Mouse (Mus musculus) neural tube, embryonic 14.5 days (tissue): Measurements from ENCODE around the gene Rnf185. TPM values are rescaled to one million over a fixed set of nuclear protein-coding genes. Genes with fewer than 3 reads are reported as not detected.

Source experiments
- ATAC-seq: fragments of 200-750 bp; cut with Nextera tagmentation; 2 replicates; pipeline ENCODE4 v1.8.0; 2017; ENCODE audit warnings: low read depth, mild to moderate bottlenecking, moderate TSS enrichment, moderate library complexity
- H3K27ac ChIP-seq: fragments of 300-500 bp; sonication (generic); 2 replicates; pipeline ENCODE4 v1.5.1; 2014; ENCODE audit warnings: low read depth, mild to moderate bottlenecking, control low read depth, low read length, moderate library complexity, mixed read lengths
- H3K27me3 ChIP-seq: fragments of 300-500 bp; sonication (generic); 2 replicates; pipeline ENCODE4 v1.6.1; 2014; ENCODE audit warnings: low read length; ENCODE audit not compliant: control insufficient read depth, insufficient read depth
- H3K36me3 ChIP-seq: fragments of 300-500 bp; sonication (generic); 2 replicates; pipeline ENCODE4 v1.6.1; 2014; ENCODE audit warnings: low read length, mixed read lengths; ENCODE audit not compliant: control insufficient read depth, insufficient read depth
- H3K4me1 ChIP-seq: fragments of 300-500 bp; sonication (generic); 2 replicates; pipeline ENCODE4 v1.6.1; 2014; ENCODE audit warnings: low read length; ENCODE audit not compliant: control insufficient read depth, insufficient read depth
- H3K4me2 ChIP-seq: fragments of 300-500 bp; sonication (generic); 2 replicates; pipeline ENCODE4 v1.6.1; 2014; ENCODE audit warnings: mild to moderate bottlenecking, low read depth, low read length, control low read depth
- H3K4me3 ChIP-seq: fragments of 300-500 bp; sonication (generic); 2 replicates; pipeline ENCODE4 v1.5.1; 2014; ENCODE audit warnings: low read depth, low read length, control low read depth, mixed read lengths
- H3K9ac ChIP-seq: fragments of 300-500 bp; sonication (generic); replicated peaks from 2 replicates; pipeline ENCODE4 v1.6.1; 2014; ENCODE audit warnings: low read depth, mild to moderate bottlenecking, control low read depth, low read length, mixed read lengths
- H3K9me3 ChIP-seq: fragments of 300-500 bp; sonication (generic); 2 replicates; pipeline ENCODE4 v1.6.1; 2016; ENCODE audit warnings: low read length; ENCODE audit not compliant: control insufficient read depth
- WGBS: fragments of 180-500 bp; shearing (Covaris S2); extraction: QIAGEN DNeasy Blood & Tissue Kit; methylation state at CpG from one replicate; pipeline ENCODE4 v1.1.7; 2014; 5-methylcytosine and 5-hydroxymethylcytosine counted together
- polyA plus RNA-seq: library from polyadenylated mRNA; unstranded; fragments of >200 nt; fragmentation: Nextera tagmentation; extraction: Ambion mirVana; gene quantifications from 2 replicates; pipeline ENCODE4 v1.2.1, GENCODE M21; 2014

The Rnf185 gene
- polyA plus RNA-seq = 45.7 and 47.1 TPM in 2 replicates

DNA sequence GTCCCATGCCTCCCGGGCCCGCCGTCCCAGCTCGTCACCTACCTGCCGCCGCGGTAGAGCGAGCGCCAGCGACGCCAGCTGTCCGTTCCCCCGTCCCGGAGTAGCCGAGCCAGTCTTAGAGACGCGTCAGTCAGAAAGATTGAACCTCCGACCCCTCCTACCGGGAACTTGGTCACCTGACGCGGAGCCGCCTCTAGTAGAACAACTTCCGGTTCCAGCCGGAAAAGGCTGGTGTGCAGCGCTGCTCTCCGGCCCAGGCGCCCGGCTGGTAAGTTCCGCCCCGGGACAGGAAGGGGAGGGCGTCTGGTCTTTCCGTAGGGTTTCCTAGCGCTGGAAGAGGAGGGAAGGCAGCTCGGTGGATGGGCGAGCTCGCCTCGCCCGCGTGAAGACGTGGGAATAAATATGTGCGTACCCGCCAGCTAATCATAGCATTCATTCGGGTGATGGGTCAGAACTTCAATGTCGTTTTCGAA, at the start of gene Rnf185:
Rnf185 (minus strand) TSS at position 197 of the 473 bp plus-strand sequence.
- H3K4me3 ChIP-seq = peak within 1 kb of the TSS; percentile 88
- ATAC-seq = peak; percentile 97
- WGBS = under 1% methylated on average over 45 of the region's 45 CpGs
- H3K4me1 ChIP-seq = peaks cover 22% of the 10 kb centered on the region
- H3K27me3 ChIP-seq = no peaks in the 10 kb centered on the region
- H3K36me3 ChIP-seq = no peaks in the 10 kb centered on the region; the same call in 1 of the 2 replicates
- peak within 1 kb of the TSS; percentile 93 for H3K9ac ChIP-seq
- no peaks in the 10 kb centered on the region for H3K9me3 ChIP-seq
- H3K4me2 ChIP-seq = peak within 1 kb of the TSS; percentile 75
- H3K27ac ChIP-seq = peak within 1 kb of the TSS; percentile 91

DNA sequence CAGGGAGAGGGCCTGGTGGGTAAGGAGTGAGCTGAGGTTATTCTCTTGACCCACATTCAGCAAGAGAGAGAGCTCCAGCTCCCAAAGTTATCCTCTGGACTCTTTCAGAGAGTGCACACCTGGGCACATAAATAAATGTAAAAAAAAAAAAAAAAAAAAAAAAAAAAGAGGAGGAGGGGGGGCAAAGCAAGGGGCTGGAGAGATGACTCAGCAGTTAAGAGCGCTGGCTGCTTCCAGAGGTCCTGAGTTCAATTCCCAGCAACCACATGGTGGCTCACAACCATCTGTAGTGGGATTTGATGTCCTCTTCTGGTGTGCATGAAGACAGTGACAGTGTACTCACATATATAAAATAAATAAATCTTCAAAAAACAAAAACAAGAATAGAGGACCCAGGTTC, 45.1 kb upstream of the Rnf185 start:
- no peak overlapping the region for H3K4me3 ChIP-seq
- H3K9me3 ChIP-seq = no peaks in the 10 kb centered on the region
- no peak overlapping the region for H3K4me2 ChIP-seq
- H3K36me3 ChIP-seq = no peaks in the 10 kb centered on the region
- no peak overlapping the region for H3K27ac ChIP-seq
- no peaks in the 10 kb centered on the region for H3K4me1 ChIP-seq
- no peak overlapping the region for H3K9ac ChIP-seq
- 100% methylated on average over 1 of the region's 1 CpGs for WGBS
- no peaks in the 10 kb centered on the region for H3K27me3 ChIP-seq
- no peak for ATAC-seq

DNA sequence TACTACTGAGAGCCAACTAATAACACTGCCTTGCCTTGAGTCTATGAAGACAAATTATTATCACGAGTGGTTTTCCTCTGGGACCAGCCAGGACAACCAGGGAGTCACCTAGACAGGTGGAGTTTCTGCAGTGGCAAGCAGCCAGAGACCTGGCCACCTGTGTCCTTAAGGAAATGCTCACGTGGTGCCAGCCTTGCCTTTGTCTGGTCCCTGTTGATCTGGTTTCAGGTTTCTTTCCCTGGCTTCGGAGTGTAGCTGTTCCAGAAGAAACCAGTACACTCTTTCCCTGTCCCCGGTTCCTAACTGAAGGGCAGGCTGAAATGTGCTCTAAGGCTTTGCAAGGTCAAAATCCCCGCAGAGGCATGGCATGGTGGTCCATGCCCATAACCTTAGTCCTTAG, 44.6 kb upstream of the Rnf185 start:
- H3K9ac ChIP-seq = no peak overlapping the region
- ATAC-seq = no peak
- 69% methylated on average over 5 of the region's 5 CpGs for WGBS
- no peak overlapping the region for H3K27ac ChIP-seq
- no peak overlapping the region for H3K4me3 ChIP-seq
- no peaks in the 10 kb centered on the region for H3K27me3 ChIP-seq
- no peak overlapping the region for H3K4me2 ChIP-seq
- H3K9me3 ChIP-seq = no peaks in the 10 kb centered on the region
- H3K36me3 ChIP-seq = no peaks in the 10 kb centered on the region
- no peaks in the 10 kb centered on the region for H3K4me1 ChIP-seq

DNA sequence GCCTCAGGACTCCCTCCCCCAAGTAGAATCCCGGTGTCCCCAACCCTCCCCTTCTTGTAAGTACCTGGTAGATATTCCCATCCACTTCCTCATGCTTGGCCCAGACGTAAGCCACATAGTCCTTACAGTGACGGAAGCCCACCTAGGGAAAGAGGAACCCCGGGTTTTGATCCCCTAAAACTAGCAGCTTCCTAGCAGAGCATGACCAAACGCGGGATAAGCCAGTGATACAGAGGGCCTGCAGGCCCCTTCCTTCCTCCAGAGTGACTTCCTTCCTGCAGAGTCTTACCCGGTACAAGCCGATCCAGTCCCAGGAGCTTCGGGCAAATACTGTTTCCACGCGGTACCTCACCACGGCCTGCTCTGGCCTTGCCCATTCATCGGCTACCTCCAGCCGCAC, 43.3 kb upstream of the Rnf185 start:
- Histone ChIP-seq H3K4me3 (no peak overlapping the region), H3K27me3 (no peaks in the 10 kb centered on the region), H3K9ac (no peak overlapping the region), H3K9me3 (no peaks in the 10 kb centered on the region), H3K4me1 (no peaks in the 10 kb centered on the region), H3K4me2 (no peak overlapping the region), H3K36me3 (no peaks in the 10 kb centered on the region), H3K27ac (no peak overlapping the region)
- WGBS = 94% methylated on average over 14 of the region's 14 CpGs
- ATAC-seq = no peak

DNA sequence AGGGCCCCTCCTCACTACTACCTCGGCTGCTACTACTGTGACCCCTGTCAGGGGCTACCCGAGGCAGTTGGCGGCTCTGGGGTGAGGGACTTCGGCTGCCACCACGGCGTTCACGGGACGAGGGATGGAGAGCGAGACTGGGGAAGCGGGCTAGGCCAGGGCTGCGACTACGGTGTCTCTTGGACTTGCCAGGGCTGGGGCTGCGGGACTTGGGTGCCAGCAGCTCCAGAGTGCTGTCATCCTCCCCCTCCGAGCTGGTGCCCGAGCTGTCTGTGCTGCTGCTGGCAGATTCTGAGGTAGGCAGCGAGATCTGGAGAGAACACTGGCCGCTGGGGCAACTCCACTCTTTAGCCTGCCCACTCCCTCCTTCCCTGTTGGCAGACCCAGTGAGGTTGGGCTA, 42.7 kb upstream of the Rnf185 start:
- 87% methylated on average over 15 of the region's 17 CpGs for WGBS
- H3K9ac ChIP-seq = no peak overlapping the region
- H3K4me1 ChIP-seq = no peaks in the 10 kb centered on the region
- H3K4me3 ChIP-seq = no peak overlapping the region
- H3K27me3 ChIP-seq = no peaks in the 10 kb centered on the region
- no peak for ATAC-seq
- no peak overlapping the region for H3K4me2 ChIP-seq
- H3K9me3 ChIP-seq = no peaks in the 10 kb centered on the region
- H3K36me3 ChIP-seq = no peaks in the 10 kb centered on the region
- H3K27ac ChIP-seq = no peak overlapping the region

DNA sequence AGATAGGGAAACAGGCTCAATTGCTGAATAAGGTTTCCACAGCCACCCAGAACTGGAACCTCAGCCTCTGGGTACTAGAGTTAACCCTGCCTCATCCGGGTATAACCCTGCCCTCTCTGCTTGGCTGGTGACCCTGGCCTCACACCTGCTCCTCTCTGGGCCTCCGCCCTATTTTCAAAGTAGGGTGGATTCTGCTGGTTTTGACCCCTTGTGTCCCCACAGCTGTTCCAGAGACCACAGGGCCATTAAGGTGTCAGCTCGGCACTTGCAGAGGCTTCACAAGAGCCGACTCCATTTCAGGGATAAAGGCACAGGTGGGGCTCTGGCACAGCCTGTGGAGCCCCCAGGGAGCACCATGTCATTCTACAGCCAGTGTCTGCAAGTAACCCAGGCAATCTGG, 40.6 kb upstream of the Rnf185 start:
- Histone ChIP-seq H3K4me2 (no peak overlapping the region), H3K9me3 (no peaks in the 10 kb centered on the region), H3K4me3 (no peak overlapping the region), H3K27ac (no peak overlapping the region), H3K9ac (no peak overlapping the region), H3K36me3 (no peaks in the 10 kb centered on the region), H3K4me1 (no peaks in the 10 kb centered on the region), H3K27me3 (no peaks in the 10 kb centered on the region)
- 62% methylated on average over 4 of the region's 4 CpGs for WGBS
- no peak for ATAC-seq

DNA sequence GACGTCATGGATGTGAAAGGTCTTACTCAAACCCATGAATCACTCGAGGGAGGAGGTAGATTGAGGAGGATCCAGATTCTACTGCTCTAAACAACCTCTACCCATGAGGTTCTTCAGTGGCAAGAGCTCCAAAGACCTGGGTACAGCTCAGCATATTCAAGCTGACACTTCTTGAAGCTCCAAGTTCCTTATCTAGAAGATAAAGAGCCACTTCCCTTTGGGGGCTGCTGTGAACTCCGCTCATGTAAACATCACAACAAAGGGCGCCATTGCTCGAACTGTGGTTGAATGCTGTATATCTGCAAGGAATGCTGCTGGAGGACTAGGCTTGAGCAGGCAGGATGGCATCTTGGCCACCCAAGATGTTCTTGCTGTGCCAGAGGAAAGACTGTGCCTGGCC, 36.9 kb upstream of the Rnf185 start:
- WGBS = 85% methylated on average over 5 of the region's 5 CpGs
- Histone ChIP-seq H3K27me3 (no peaks in the 10 kb centered on the region), H3K36me3 (no peaks in the 10 kb centered on the region), H3K9ac (no peak overlapping the region), H3K4me2 (no peak overlapping the region), H3K9me3 (no peaks in the 10 kb centered on the region), H3K4me1 (no peaks in the 10 kb centered on the region), H3K27ac (no peak overlapping the region), H3K4me3 (no peak overlapping the region)
- no peak for ATAC-seq

DNA sequence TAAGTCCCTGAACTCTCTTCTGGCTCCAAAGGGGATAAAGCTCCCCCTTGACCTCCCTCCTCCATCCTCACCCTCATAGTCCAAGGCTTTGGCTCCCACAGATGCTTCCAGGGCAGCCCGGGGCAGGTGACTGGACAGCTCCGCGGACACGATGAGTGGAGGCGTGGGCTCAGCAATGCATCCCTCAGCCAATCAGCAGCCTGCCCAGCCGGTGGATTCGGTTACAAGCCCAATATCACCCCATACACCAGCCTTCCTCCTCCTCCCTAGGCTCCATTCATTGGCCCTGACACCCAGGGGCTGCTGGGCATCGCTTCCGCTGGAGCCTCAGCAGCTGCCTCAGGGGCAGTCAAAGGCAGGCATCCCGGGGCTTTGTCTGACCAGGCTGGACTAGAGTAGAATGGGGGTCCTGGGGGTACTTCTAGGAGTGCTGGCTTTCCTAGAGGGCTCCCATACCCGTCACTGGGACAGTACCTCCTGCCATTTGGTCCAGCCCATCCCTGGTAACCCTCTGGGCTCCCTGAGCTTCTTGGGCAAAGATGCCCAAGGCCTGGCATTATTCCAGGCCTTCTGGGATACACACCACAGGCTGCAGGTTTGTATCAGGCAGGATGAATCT, 35.9 kb upstream of the Rnf185 start, which contains the start of gene Pla2g3:
Pla2g3 (plus strand) TSS at position 333 of the 619 bp plus-strand sequence.
- H3K9me3 ChIP-seq = no peaks in the 10 kb centered on the region
- no peaks in the 10 kb centered on the region for H3K27me3 ChIP-seq
- no peak within 1 kb of the TSS for H3K27ac ChIP-seq
- 23% methylated on average over 11 of the region's 11 CpGs for WGBS
- no peak for ATAC-seq
- H3K9ac ChIP-seq = peak within 1 kb of the TSS; percentile 34; the same call in 1 of the 2 replicates
- H3K4me2 ChIP-seq = no peak within 1 kb of the TSS
- no peak within 1 kb of the TSS for H3K4me3 ChIP-seq
- H3K4me1 ChIP-seq = no peaks in the 10 kb centered on the region
- H3K36me3 ChIP-seq = no peaks in the 10 kb centered on the region

DNA sequence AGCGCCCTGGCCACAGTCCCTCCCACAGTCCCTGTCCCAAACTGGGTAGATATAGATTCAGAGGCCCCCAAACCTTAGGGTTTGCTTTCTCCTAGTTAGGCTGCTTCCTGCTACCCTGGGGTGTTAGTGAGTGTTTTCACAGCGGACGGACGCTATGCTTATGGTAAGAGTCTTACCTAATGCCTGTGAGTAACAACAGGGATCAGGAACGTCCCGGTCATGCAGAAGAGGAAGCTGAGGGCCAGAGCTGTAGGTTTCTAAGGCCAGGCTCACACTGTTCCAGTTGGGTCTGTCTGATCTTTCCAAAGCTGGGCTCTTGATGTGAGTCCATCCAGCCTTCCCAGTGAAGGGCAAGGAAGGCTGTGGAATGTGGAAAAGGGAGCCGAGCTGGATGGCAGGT, 34.2 kb upstream of the Rnf185 start:
- 74% methylated on average over 7 of the region's 7 CpGs for WGBS
- Histone ChIP-seq H3K27ac (no peak overlapping the region), H3K4me2 (no peak overlapping the region), H3K9ac (no peak overlapping the region), H3K4me1 (no peaks in the 10 kb centered on the region), H3K27me3 (no peaks in the 10 kb centered on the region), H3K4me3 (no peak overlapping the region), H3K9me3 (no peaks in the 10 kb centered on the region), H3K36me3 (no peaks in the 10 kb centered on the region)
- ATAC-seq = no peak
